Mouse (Mus musculus): ENCODE measurements around the gene Ntm. TPM values are rescaled to one million over a fixed set of nuclear protein-coding genes. Genes with fewer than 3 reads are reported as not detected.

Ntm gene
- polyA plus RNA-seq, 1 experiment from 2014 or later = 20.1 TPM

DNA sequence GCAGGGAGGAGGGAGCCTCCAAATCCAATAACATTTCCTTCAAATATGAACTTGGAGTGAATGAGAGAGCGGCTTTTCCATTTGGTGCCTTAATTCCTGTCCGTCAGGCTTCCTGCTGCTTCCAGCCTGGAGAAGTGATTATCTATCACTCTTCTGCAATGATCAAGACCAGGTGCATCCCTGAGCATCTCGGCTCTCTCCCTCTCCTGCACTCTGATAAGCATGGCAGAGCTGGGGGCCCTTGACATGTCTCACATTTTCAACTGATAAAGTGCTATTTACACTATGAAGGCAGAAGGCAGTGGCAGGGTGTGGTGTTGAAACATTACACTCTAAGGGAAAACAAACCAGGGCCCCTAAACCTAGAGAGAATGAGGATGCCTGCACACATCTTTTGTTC is 695.3 kb downstream of the Ntm start:
- no peak for ATAC-seq (ENCODE audit: insufficient number of reproducible peaks, insufficient read depth, low FRiP score, low TSS enrichment, low read depth)
- no peak overlapping the region for H3K4me2 ChIP-seq
- no peaks in the 10 kb centered on the region for H3K9me3 ChIP-seq
- no peaks in the 10 kb centered on the region for H3K36me3 ChIP-seq
- WGBS = 51% methylated on average over 3 of the region's 3 CpGs
- H3K9ac ChIP-seq (replicated peaks) = no peak overlapping the region
- no peak overlapping the region for H3K27ac ChIP-seq
- H3K4me1 ChIP-seq (replicated peaks) = no peaks in the 10 kb centered on the region
- no peak overlapping the region for H3K4me3 ChIP-seq (replicated peaks)
- H3K27me3 ChIP-seq = no peaks in the 10 kb centered on the region; the same call in 1 of the 2 replicates

- WGBS = 67% methylated on average over 4 of the region's 4 CpGs
- Histone ChIP-seq H3K9ac (replicated peaks) (no peak overlapping the region), H3K4me3 (replicated peaks) (no peak overlapping the region), H3K27ac (no peak overlapping the region), H3K27me3 (peaks cover 4% of the 10 kb centered on the region), H3K9me3 (no peaks in the 10 kb centered on the region), H3K4me2 (no peak overlapping the region), H3K36me3 (no peaks in the 10 kb centered on the region), H3K4me1 (replicated peaks) (no peaks in the 10 kb centered on the region)
- ATAC-seq (ENCODE audit: insufficient number of reproducible peaks, insufficient read depth, low FRiP score, low TSS enrichment, low read depth) = no peak
Observed at GRCm38 (mm10) chr9:29265177-29265576, 697.8 kb downstream of the Ntm start.

DNA sequence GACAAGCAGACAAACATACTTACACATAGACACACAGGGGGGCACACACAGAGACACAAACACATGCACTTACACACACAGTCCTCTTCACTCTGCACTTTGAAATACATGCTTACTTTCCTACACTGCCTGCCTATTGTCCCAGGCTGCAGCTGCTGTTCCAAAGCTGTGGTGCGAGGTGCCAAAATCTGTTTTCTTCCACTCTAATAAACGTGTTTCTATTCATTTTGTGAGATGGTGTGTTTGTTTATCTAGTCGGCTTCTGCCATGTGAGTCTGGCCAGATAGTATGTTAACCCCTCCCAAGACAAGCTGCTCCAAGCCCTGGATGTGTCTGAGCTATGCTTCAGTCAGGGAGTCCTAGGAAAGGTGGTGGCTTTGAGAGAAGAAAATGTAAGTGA is 700.1 kb downstream of the Ntm start:
- Histone ChIP-seq H3K9me3 (no peaks in the 10 kb centered on the region), H3K4me1 (replicated peaks) (no peaks in the 10 kb centered on the region), H3K27ac (no peak overlapping the region), H3K4me3 (replicated peaks) (no peak overlapping the region), H3K4me2 (no peak overlapping the region), H3K27me3 (peaks cover 4% of the 10 kb centered on the region; the same call in 1 of the 2 replicates), H3K9ac (replicated peaks) (no peak overlapping the region), H3K36me3 (no peaks in the 10 kb centered on the region)
- no peak for ATAC-seq (ENCODE audit: insufficient number of reproducible peaks, insufficient read depth, low FRiP score, low TSS enrichment, low read depth)
- 62% methylated on average over 3 of the region's 3 CpGs for WGBS

- H3K4me2 ChIP-seq = no peak overlapping the region
- no peak for ATAC-seq (ENCODE audit: insufficient number of reproducible peaks, insufficient read depth, low FRiP score, low TSS enrichment, low read depth)
- no peak overlapping the region for H3K27ac ChIP-seq
- H3K4me1 ChIP-seq (replicated peaks) = no peaks in the 10 kb centered on the region
- no peaks in the 10 kb centered on the region for H3K9me3 ChIP-seq
- H3K4me3 ChIP-seq (replicated peaks) = no peak overlapping the region
- WGBS = 88% methylated on average over 2 of the region's 2 CpGs
- H3K27me3 ChIP-seq = no peaks in the 10 kb centered on the region
- no peak overlapping the region for H3K9ac ChIP-seq (replicated peaks)
- H3K36me3 ChIP-seq = no peaks in the 10 kb centered on the region
Observed at GRCm38 (mm10) chr9:29252866-29253265, 710.1 kb downstream of the Ntm start.

GRCm38 (mm10) chr9:29250813-29251212 is 712.1 kb downstream of the Ntm start:
- H3K27me3 ChIP-seq = no peaks in the 10 kb centered on the region
- no peaks in the 10 kb centered on the region for H3K9me3 ChIP-seq
- no peak for ATAC-seq (ENCODE audit: insufficient number of reproducible peaks, insufficient read depth, low FRiP score, low TSS enrichment, low read depth)
- no peak overlapping the region for H3K27ac ChIP-seq
- no peak overlapping the region for H3K9ac ChIP-seq (replicated peaks)
- no peaks in the 10 kb centered on the region for H3K36me3 ChIP-seq
- H3K4me3 ChIP-seq (replicated peaks) = no peak overlapping the region
- no peaks in the 10 kb centered on the region for H3K4me1 ChIP-seq (replicated peaks)
- WGBS = 64% methylated on average over 3 of the region's 3 CpGs
- no peak overlapping the region for H3K4me2 ChIP-seq

- Histone ChIP-seq H3K9ac (replicated peaks) (no peak overlapping the region), H3K4me3 (replicated peaks) (no peak overlapping the region), H3K27me3 (no peaks in the 10 kb centered on the region), H3K4me2 (no peak overlapping the region), H3K36me3 (no peaks in the 10 kb centered on the region), H3K9me3 (no peaks in the 10 kb centered on the region), H3K27ac (no peak overlapping the region), H3K4me1 (replicated peaks) (no peaks in the 10 kb centered on the region)
- 68% methylated on average over 3 of the region's 3 CpGs for WGBS
- no peak for ATAC-seq (ENCODE audit: insufficient number of reproducible peaks, insufficient read depth, low FRiP score, low TSS enrichment, low read depth)
Observed at GRCm38 (mm10) chr9:29247812-29248211, 715.1 kb downstream of the Ntm start.

DNA sequence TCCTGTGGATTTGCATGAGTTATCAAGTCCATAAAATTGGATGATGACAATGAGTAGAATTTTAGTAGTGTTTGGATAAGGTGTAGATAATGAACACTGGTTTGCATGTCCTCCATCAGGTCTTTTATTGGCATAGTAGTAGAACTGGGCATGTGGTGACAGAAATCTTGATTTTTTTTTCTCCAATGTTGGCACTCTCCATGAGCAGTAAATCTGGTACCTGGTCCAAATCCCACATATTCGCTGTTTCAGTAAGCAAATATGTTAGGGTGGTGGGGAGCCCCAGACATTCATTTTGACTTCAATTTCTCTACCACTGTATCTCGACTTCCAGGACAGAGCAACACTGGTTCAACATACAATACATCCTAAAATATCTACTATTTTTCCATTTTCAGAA is 718.9 kb downstream of the Ntm start:
- WGBS = 93% methylated on average over 2 of the region's 2 CpGs
- H3K27me3 ChIP-seq = no peaks in the 10 kb centered on the region; the same call in 1 of the 2 replicates
- H3K4me2 ChIP-seq = no peak overlapping the region
- H3K9ac ChIP-seq (replicated peaks) = no peak overlapping the region
- no peak overlapping the region for H3K4me3 ChIP-seq (replicated peaks)
- no peak for ATAC-seq (ENCODE audit: insufficient number of reproducible peaks, insufficient read depth, low FRiP score, low TSS enrichment, low read depth)
- no peaks in the 10 kb centered on the region for H3K9me3 ChIP-seq
- no peaks in the 10 kb centered on the region for H3K4me1 ChIP-seq (replicated peaks)
- no peak overlapping the region for H3K27ac ChIP-seq
- no peaks in the 10 kb centered on the region for H3K36me3 ChIP-seq

- Histone ChIP-seq H3K4me1 (replicated peaks) (no peaks in the 10 kb centered on the region), H3K4me2 (no peak overlapping the region), H3K4me3 (replicated peaks) (no peak overlapping the region), H3K9ac (replicated peaks) (no peak overlapping the region), H3K36me3 (no peaks in the 10 kb centered on the region), H3K9me3 (no peaks in the 10 kb centered on the region), H3K27me3 (no peaks in the 10 kb centered on the region; the same call in 1 of the 2 replicates), H3K27ac (no peak overlapping the region)
- no peak for ATAC-seq (ENCODE audit: insufficient number of reproducible peaks, insufficient read depth, low FRiP score, low TSS enrichment, low read depth)
- WGBS = 79% methylated on average over 8 of the region's 8 CpGs
Observed at GRCm38 (mm10) chr9:29242497-29243422, 720.2 kb downstream of the Ntm start.

- 91% methylated on average over 2 of the region's 2 CpGs for WGBS
- H3K9me3 ChIP-seq = no peaks in the 10 kb centered on the region
- no peak overlapping the region for H3K4me3 ChIP-seq (replicated peaks)
- no peak for ATAC-seq (ENCODE audit: insufficient number of reproducible peaks, insufficient read depth, low FRiP score, low TSS enrichment, low read depth)
- H3K27ac ChIP-seq = no peak overlapping the region
- H3K9ac ChIP-seq (replicated peaks) = no peak overlapping the region
- no peaks in the 10 kb centered on the region for H3K4me1 ChIP-seq (replicated peaks)
- H3K27me3 ChIP-seq = no peaks in the 10 kb centered on the region; the same call in 1 of the 2 replicates
- H3K4me2 ChIP-seq = no peak overlapping the region
- no peaks in the 10 kb centered on the region for H3K36me3 ChIP-seq
Observed at GRCm38 (mm10) chr9:29240797-29241196, 722.1 kb downstream of the Ntm start.

GRCm38 (mm10) chr9:29238973-29239372 is 724.0 kb downstream of the Ntm start:
- WGBS = 87% methylated on average over 3 of the region's 3 CpGs
- no peaks in the 10 kb centered on the region; the same call in 1 of the 2 replicates for H3K27me3 ChIP-seq
- ATAC-seq (ENCODE audit: insufficient number of reproducible peaks, insufficient read depth, low FRiP score, low TSS enrichment, low read depth) = no peak
- H3K9me3 ChIP-seq = no peaks in the 10 kb centered on the region
- H3K4me2 ChIP-seq = no peak overlapping the region
- H3K4me3 ChIP-seq (replicated peaks) = no peak overlapping the region
- H3K9ac ChIP-seq (replicated peaks) = no peak overlapping the region
- no peak overlapping the region for H3K27ac ChIP-seq
- no peaks in the 10 kb centered on the region for H3K4me1 ChIP-seq (replicated peaks)
- no peaks in the 10 kb centered on the region for H3K36me3 ChIP-seq

DNA sequence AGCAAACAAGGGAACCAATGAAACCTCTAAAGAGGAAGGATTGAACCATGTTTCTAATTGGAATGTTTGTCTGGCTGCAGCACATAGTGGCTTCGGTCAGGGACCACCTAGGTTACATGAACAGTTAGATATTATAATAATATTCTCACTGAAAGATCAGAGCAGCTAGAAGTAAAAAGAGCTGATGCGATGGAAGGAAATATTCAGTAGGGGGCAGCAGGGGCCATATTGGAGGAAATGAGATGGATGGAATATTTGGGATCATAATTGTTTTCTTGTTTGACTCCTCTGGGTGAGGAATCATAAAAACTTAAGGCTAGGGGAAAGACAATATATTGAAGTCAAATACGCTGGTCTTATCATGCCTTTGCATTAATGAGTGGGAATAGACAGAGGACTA is 726.2 kb downstream of the Ntm start:
- H3K4me2 ChIP-seq = no peak overlapping the region
- no peaks in the 10 kb centered on the region for H3K4me1 ChIP-seq (replicated peaks)
- no peak for ATAC-seq (ENCODE audit: insufficient number of reproducible peaks, insufficient read depth, low FRiP score, low TSS enrichment, low read depth)
- no peak overlapping the region for H3K27ac ChIP-seq
- no peaks in the 10 kb centered on the region for H3K9me3 ChIP-seq
- no peak overlapping the region for H3K9ac ChIP-seq (replicated peaks)
- H3K27me3 ChIP-seq = no peaks in the 10 kb centered on the region; the same call in 1 of the 2 replicates
- H3K4me3 ChIP-seq (replicated peaks) = no peak overlapping the region
- WGBS = 86% methylated on average over 3 of the region's 3 CpGs
- no peaks in the 10 kb centered on the region for H3K36me3 ChIP-seq

DNA sequence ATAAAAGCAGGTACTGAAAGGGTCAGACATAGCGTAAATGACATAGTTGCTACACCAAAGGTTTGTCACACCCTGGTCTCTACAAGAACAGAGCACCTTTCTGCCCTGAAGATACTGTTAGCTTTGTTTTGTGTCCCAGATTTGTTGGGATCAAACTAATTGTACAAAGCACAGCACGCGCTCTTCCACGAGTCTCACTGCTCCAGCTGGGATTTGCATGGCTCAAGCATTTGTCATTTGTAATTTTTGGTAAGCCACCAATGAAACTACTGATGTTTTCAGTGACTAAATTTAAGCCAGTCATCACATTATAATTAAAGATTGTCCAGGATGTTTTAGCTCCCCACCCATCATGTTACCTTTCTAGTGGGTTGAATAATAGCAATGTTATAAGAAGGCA is 735.2 kb downstream of the Ntm start:
- 0 out of 2 replicates have a peak, but pooled peaks cover 7% of the 10 kb centered on the region for H3K4me1 ChIP-seq (replicated peaks)
- H3K9ac ChIP-seq (replicated peaks) = no peak overlapping the region
- H3K4me3 ChIP-seq (replicated peaks) = no peak overlapping the region
- peaks cover 22% of the 10 kb centered on the region for H3K27me3 ChIP-seq
- 89% methylated on average over 4 of the region's 4 CpGs for WGBS
- H3K4me2 ChIP-seq = no peak overlapping the region
- no peaks in the 10 kb centered on the region for H3K36me3 ChIP-seq
- no peak overlapping the region for H3K27ac ChIP-seq
- H3K9me3 ChIP-seq = no peaks in the 10 kb centered on the region
- ATAC-seq (ENCODE audit: insufficient number of reproducible peaks, insufficient read depth, low FRiP score, low TSS enrichment, low read depth) = no peak

Data from limb, embryonic 12.5 days (tissue).